Mouse (Mus musculus): ENCODE data around the gene Fam104a. TPM values are rescaled to one million over a fixed set of nuclear protein-coding genes. Genes with fewer than 3 reads are reported as not detected.
A peak's percentile ranks its signal among the peaks of the same experiment; 100 is the strongest.

Fam104a gene
- polyA plus RNA-seq, 1 experiment from 2014 or later = 39.1 TPM

DNA sequence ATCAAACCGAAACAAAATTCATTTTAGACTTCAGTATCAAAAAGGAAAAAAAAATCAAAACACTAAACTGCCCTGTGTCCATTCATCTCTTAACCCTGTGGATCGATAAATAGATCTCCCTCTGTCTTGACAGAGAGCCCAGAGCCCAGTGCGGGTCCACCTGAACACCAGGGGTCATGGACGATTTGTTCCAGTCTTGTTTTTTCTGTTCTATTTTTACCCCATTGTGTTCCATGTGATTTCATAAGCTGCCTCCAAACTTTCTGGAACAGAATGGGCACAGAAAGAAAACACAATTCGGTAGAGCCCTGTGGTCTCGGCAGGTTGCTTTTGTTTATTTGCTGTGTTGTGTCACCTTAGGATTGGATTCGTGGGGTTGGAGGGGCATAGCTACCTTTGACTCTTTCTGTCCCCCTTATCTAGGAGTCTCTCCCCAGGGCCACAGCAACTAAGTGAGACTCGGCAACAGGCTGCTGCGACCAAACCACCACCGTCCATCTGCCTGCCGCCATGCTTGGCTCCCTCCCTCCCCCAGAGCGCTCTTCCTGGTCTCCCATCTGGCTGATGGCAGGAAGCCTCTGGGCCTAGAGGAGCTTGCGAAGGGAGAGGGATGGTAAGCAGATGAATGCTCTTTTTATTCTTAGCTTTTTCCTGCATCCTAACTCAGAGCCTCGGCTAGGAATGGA, 38.6 kb upstream of the Fam104a start:
- no peak overlapping the region for H3K27ac ChIP-seq (ENCODE audit: low read depth, low read length)
- WGBS = 57% methylated on average over 14 of the region's 14 CpGs

DNA sequence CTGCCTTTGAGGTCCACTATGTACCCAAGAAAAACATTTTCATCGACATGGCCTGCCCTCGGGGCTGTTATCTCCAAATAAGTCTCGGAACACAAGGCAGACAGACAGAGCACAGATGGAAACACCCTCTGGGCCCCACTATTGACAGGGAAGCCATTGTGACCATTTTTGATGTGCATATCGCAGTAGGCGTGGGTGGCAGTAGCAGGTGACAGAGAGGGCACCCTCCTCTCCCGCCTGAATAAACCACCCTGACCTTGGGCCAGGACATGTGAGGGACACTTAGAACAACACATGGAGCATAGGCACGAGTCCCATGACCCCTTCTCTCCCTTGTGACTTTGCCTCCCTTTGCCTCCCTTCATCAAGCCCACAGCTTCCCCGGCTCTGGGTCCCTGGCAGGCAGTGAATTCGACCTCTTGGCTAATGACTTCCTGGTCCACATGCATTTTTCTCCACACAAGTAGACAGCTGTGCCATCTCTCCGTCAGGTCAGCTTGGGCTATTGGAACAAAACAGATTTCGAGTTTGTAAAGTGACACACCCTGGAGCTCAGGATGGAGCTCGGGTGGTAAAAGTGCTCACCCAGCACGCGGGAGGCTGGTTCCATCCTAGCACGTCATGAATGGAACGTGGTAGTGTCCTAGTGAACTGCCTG, 33.9 kb upstream of the Fam104a start:
- Histone ChIP-seq H3K36me3 (ENCODE audit: control insufficient read depth, insufficient read depth, low read length) (no peaks in the 10 kb centered on the region), H3K27ac (ENCODE audit: low read depth, low read length) (no peak overlapping the region), H3K27me3 (replicated peaks; ENCODE audit: control insufficient read depth, insufficient read depth, low read length) (no peaks in the 10 kb centered on the region; the same call in 1 of the 2 replicates), H3K4me1 (ENCODE audit: control insufficient read depth, insufficient read depth, low read depth, low read length) (peaks cover 3% of the 10 kb centered on the region), H3K9ac (ENCODE audit: low read depth, low read length) (no peak overlapping the region), H3K4me2 (ENCODE audit: low read length) (no peak overlapping the region), H3K4me3 (ENCODE audit: low read length) (no peak overlapping the region), H3K9me3 (ENCODE audit: control insufficient read depth, low read length) (no peaks in the 10 kb centered on the region)
- 60% methylated on average over 16 of the region's 16 CpGs for WGBS
- ATAC-seq = no peak

More for the DNA sequence above, 38.6 kb upstream of the Fam104a start:
- Histone ChIP-seq H3K27me3 (replicated peaks; ENCODE audit: control insufficient read depth, insufficient read depth, low read length) (no peaks in the 10 kb centered on the region), H3K36me3 (ENCODE audit: control insufficient read depth, insufficient read depth, low read length) (peaks cover 10% of the 10 kb centered on the region), H3K4me1 (ENCODE audit: control insufficient read depth, insufficient read depth, low read depth, low read length) (peaks cover 10% of the 10 kb centered on the region), H3K4me3 (ENCODE audit: low read length) (no peak overlapping the region), H3K4me2 (ENCODE audit: low read length) (no peak overlapping the region), H3K9me3 (ENCODE audit: control insufficient read depth, low read length) (no peaks in the 10 kb centered on the region), H3K9ac (ENCODE audit: low read depth, low read length) (no peak overlapping the region)
- no peak for ATAC-seq

DNA sequence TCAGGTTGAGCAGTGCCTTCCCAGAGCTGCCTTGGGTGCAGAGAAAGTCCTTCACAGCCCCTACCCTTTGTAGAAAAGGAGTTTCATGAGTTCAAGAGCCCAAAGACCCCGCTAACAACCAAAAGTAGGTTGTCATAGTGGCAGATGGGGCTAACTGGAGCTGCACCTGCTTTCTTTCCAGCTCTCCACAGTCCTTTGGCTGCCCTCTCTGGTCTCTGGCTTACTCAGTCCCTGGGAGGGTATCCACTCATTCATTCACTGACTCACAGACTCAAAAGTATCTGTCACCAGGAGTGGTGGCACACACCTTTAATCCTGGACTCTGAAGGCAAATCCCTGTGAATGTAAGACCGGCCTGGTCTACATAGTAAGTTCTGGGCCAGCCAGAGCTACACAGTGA, 32.2 kb upstream of the Fam104a start:
- H3K9ac ChIP-seq (ENCODE audit: low read depth, low read length) = no peak overlapping the region
- H3K27ac ChIP-seq (ENCODE audit: low read depth, low read length) = no peak overlapping the region
- no peaks in the 10 kb centered on the region for H3K36me3 ChIP-seq (ENCODE audit: control insufficient read depth, insufficient read depth, low read length)
- ATAC-seq = no peak
- H3K9me3 ChIP-seq (ENCODE audit: control insufficient read depth, low read length) = no peaks in the 10 kb centered on the region
- no peaks in the 10 kb centered on the region for H3K4me1 ChIP-seq (ENCODE audit: control insufficient read depth, insufficient read depth, low read depth, low read length)
- no peaks in the 10 kb centered on the region; the same call in 1 of the 2 replicates for H3K27me3 ChIP-seq (replicated peaks; ENCODE audit: control insufficient read depth, insufficient read depth, low read length)
- H3K4me3 ChIP-seq (ENCODE audit: low read length) = no peak overlapping the region
- no peak overlapping the region for H3K4me2 ChIP-seq (ENCODE audit: low read length)
- WGBS = 100% methylated on average over 2 of the region's 2 CpGs

DNA sequence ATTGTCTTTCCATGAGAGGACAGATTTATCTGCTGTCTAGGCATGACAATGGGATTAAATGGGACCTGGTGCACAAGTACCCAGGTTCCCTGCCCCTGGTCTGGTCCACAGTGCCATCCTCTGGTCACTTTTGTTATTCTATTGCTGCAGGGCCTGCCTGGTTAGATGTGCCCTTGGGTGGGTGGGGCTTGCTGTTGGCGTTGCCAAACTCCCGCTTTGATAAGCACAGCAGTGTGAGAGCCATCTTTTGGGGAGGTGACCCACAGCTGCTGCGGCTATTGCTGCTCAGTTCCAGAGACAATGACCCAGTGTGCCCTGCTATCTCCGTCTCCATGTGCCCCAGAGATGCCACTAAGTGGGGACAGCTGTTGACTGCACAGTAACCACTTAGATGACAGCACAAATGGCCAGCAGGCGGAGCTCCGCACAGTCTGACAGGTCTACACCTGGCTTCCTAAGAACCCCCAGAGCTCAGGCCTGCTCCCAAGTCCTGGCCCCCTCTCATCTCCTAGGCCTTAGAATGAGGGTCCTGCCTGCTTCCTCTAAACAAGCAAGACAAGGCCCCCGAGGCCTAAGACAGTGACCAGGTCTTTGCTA, 31.2 kb upstream of the Fam104a start:
- Histone ChIP-seq H3K4me2 (ENCODE audit: low read length) (no peak overlapping the region), H3K9me3 (ENCODE audit: control insufficient read depth, low read length) (no peaks in the 10 kb centered on the region), H3K9ac (ENCODE audit: low read depth, low read length) (no peak overlapping the region), H3K27ac (ENCODE audit: low read depth, low read length) (no peak overlapping the region), H3K27me3 (replicated peaks; ENCODE audit: control insufficient read depth, insufficient read depth, low read length) (no peaks in the 10 kb centered on the region; the same call in 1 of the 2 replicates), H3K4me1 (ENCODE audit: control insufficient read depth, insufficient read depth, low read depth, low read length) (peaks cover 6% of the 10 kb centered on the region), H3K36me3 (ENCODE audit: control insufficient read depth, insufficient read depth, low read length) (no peaks in the 10 kb centered on the region), H3K4me3 (ENCODE audit: low read length) (no peak overlapping the region)
- no peak for ATAC-seq
- 74% methylated on average over 7 of the region's 7 CpGs for WGBS

DNA sequence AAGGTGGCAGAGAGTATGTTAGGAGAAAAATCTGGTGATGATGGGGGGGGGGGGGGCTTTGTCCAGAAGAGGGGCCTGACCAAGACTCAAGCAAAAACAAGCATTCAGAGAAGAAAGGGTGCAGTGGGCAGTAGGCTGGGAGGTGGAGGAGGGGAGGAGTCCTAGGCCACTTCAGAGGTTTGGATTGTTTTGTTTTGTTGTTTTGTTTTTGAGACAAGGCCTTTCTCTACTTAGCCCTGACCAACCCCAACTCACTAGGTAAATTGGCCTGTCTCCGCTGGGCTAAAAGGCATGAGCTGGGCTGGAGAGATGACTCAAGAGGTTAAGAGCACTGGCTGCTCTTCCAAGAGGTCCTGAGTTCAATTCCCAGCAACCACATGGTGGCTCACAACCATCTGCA, 27.1 kb upstream of the Fam104a start:
- no peak overlapping the region for H3K4me2 ChIP-seq (ENCODE audit: low read length)
- H3K9ac ChIP-seq (ENCODE audit: low read depth, low read length) = no peak overlapping the region; the same call in 1 of the 2 replicates
- H3K4me1 ChIP-seq (ENCODE audit: control insufficient read depth, insufficient read depth, low read depth, low read length) = peaks cover 14% of the 10 kb centered on the region
- no peak overlapping the region for H3K27ac ChIP-seq (ENCODE audit: low read depth, low read length)
- no peak overlapping the region for H3K4me3 ChIP-seq (ENCODE audit: low read length)
- peaks cover 4% of the 10 kb centered on the region; the same call in 1 of the 2 replicates for H3K36me3 ChIP-seq (ENCODE audit: control insufficient read depth, insufficient read depth, low read length)
- no peak for ATAC-seq
- WGBS = 45% methylated on average over 1 of the region's 1 CpGs
- H3K9me3 ChIP-seq (ENCODE audit: control insufficient read depth, low read length) = no peaks in the 10 kb centered on the region
- H3K27me3 ChIP-seq (replicated peaks; ENCODE audit: control insufficient read depth, insufficient read depth, low read length) = peaks cover 2% of the 10 kb centered on the region

DNA sequence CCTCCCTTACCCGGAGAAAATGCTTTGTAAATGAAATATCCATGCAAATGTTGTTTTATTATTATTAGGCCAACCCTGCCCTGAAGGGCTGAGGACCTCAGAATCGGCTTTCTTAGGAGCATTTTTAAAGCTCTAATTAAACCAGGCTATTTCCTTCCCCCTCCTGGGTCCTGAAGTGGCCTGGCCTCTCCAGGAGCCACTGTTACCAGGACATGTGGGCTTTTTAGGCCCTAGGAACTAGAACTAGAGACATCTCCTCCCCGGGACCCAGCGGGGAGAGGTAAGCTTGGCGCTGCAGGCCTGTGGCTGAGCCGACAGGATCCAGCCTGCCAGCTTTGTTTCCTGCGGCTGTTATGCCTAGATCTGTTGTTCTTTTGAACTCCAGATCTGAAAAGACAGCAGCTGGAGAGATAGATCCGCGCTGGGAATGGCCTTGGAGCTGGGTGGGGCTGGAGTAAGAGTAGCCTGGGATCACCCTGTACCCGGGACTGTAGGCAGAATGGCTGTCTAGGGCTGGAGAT, 26.4 kb upstream of the Fam104a start:
- Histone ChIP-seq H3K27ac (ENCODE audit: low read depth, low read length) (peak overlapping the region; percentile 72; the same call in 1 of the 2 replicates), H3K4me1 (ENCODE audit: control insufficient read depth, insufficient read depth, low read depth, low read length) (peaks cover 14% of the 10 kb centered on the region), H3K36me3 (ENCODE audit: control insufficient read depth, insufficient read depth, low read length) (peaks cover 4% of the 10 kb centered on the region; the same call in 1 of the 2 replicates), H3K4me2 (ENCODE audit: low read length) (no peak overlapping the region), H3K9me3 (ENCODE audit: control insufficient read depth, low read length) (no peaks in the 10 kb centered on the region), H3K4me3 (ENCODE audit: low read length) (no peak overlapping the region), H3K27me3 (replicated peaks; ENCODE audit: control insufficient read depth, insufficient read depth, low read length) (peaks cover 2% of the 10 kb centered on the region), H3K9ac (ENCODE audit: low read depth, low read length) (peak overlapping the region; percentile 44)
- 1% methylated on average over 10 of the region's 10 CpGs for WGBS
- ATAC-seq = no peak

DNA sequence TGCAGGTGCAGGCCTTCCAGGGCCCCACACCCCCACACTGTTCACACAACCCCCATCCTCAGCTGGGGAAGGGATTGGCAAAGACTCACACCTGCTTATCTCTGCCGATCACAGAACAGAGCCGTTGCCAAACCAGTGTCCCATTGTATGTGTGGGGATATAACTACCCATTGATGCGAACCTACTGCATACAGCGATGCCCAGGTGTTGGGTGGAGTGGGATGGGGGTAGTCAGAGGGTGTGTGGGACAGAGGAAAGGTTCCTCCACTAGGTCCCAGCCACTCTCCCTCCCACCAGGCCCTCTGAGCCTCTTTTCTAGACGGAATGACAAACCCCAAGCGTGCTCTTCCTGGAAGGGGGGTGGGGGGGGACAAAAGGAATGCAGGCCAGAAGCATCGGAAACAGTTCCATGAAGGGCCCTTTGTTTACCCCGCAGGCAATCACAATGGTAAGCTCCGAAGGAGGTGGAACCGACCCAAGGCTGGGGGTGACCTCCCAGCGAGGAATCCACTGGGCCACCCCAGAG, 25.8 kb upstream of the Fam104a start, which contains the start of gene Cpsf4l:
Gene Cpsf4l (minus strand): TSS at position 287 of the 526 bp plus-strand sequence.
- Histone ChIP-seq H3K4me2 (ENCODE audit: low read length) (no peak within 1 kb of the TSS), H3K4me1 (ENCODE audit: control insufficient read depth, insufficient read depth, low read depth, low read length) (peaks cover 14% of the 10 kb centered on the region), H3K4me3 (ENCODE audit: low read length) (no peak within 1 kb of the TSS), H3K27me3 (replicated peaks; ENCODE audit: control insufficient read depth, insufficient read depth, low read length) (peaks cover 2% of the 10 kb centered on the region; the same call in 1 of the 2 replicates), H3K9me3 (ENCODE audit: control insufficient read depth, low read length) (no peaks in the 10 kb centered on the region), H3K9ac (ENCODE audit: low read depth, low read length) (peak within 1 kb of the TSS; percentile 44), H3K27ac (ENCODE audit: low read depth, low read length) (peak within 1 kb of the TSS; percentile 72; the same call in 1 of the 2 replicates), H3K36me3 (ENCODE audit: control insufficient read depth, insufficient read depth, low read length) (peaks cover 4% of the 10 kb centered on the region; the same call in 1 of the 2 replicates)
- 9% methylated on average over 11 of the region's 11 CpGs for WGBS
- peak; percentile 49 for ATAC-seq

DNA sequence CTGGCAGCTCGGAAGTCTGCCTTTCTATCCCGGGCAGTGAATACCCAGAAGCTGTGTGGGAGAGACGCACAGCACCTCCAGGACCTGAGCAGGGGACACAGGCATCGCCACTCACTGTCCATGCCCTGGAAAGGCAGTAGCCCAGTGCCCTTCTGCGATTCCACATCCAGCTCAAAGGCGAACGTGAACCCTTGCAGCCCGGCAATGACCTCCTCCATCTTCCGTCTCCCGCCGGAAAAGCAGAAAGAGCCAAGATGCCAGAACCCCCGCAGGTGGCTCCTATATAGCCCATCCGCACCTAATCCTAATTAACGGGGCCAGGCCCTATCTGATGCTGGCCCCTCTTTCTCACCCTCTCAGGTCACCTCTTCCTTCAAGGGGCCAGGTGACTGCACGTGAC, 25.3 kb upstream of the Fam104a start:
- Histone ChIP-seq H3K36me3 (ENCODE audit: control insufficient read depth, insufficient read depth, low read length) (peaks cover 4% of the 10 kb centered on the region; the same call in 1 of the 2 replicates), H3K4me3 (ENCODE audit: low read length) (no peak overlapping the region), H3K27ac (ENCODE audit: low read depth, low read length) (no peak overlapping the region), H3K4me2 (ENCODE audit: low read length) (no peak overlapping the region), H3K9ac (ENCODE audit: low read depth, low read length) (no peak overlapping the region), H3K9me3 (ENCODE audit: control insufficient read depth, low read length) (no peaks in the 10 kb centered on the region), H3K4me1 (ENCODE audit: control insufficient read depth, insufficient read depth, low read depth, low read length) (peaks cover 14% of the 10 kb centered on the region), H3K27me3 (replicated peaks; ENCODE audit: control insufficient read depth, insufficient read depth, low read length) (peaks cover 2% of the 10 kb centered on the region; the same call in 1 of the 2 replicates)
- 17% methylated on average over 15 of the region's 15 CpGs for WGBS
- peak; percentile 16; the same call in 1 of the 2 replicates for ATAC-seq

All from hindbrain, embryonic 16.5 days (tissue).